Mouse (Mus musculus) cerebellum, adult 8-10 months (tissue): ENCODE measurements around the gene St3gal4.

Experiments
- DNase-seq: peaks from one replicate; pipeline ENCODE4 v3.0.0; 2022

The St3gal4 gene

DNA sequence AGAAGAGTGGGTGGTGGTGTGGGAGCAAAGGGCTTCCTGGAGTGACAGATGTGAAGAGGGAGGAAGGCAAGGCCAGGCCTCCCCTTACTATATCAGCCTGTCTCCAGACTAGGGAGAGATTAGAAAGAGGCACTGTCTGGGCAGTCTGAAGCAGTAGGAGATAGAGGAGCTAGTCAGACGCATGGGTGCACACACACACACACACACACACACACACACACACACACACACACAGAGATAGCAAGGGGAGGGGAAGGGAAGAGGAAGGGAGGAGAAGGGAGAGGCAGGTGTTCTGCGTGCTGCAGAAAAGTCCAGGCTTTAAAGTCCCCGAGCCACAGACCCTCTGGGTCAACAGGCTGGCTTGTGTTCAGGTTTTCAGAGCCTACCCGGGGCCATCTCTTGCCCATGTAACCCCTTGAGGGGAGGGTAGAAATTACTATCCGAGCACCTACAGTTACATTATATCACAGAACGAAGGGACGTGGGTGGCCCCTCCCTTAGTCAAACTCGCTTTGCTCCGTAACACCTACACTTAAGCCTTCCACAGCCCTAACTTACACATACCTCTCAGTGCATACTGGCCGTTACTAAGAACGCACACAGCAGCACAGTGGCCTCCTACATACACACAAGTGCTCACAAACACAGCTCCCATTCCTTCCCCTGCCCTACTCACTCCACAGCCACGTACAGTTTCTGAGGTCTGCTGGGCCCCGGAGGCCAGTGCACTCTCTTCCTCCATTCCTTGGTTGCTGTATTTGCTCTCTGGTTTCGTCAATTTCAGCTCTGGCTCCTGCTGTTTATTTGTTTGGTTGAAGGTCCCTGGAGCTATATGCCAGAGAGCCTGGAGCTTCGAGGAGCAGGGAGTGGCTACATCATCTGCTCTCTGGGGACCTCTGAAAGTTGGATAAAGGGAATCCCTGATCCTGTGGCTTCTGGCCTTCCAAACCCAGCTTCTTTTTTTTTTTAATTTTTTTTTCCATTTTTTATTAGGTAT is 12.9 kb downstream of the St3gal4 start:
- no peak for DNase-seq

GRCm38 (mm10) chr9:35105438-35105837 is 13.6 kb downstream of the St3gal4 start:
- no peak for DNase-seq

GRCm38 (mm10) chr9:35104711-35105110 is 14.4 kb downstream of the St3gal4 start:
- DNase-seq, result no peak

GRCm38 (mm10) chr9:35098762-35099161 is 20.3 kb downstream of the St3gal4 start:
- peak; percentile 0 for DNase-seq

DNA sequence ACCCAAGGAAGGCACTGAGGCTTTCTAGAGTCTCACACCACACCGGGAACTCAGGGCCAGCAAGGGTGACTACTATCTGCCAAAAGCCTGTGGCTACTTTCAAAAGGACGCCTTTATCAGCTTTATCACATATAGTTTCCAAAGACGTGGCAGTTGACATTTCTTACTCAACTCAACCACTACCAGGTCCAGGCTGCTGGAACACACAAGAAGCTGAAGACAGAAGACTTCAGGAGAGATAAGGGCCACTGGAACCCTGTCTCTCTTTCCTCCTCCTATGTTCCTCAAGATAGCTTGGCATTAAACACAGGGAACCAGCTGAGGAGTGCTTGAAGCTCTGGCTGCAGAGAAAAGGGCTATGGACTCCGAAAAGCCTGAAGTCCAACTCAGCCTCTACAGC is 21.2 kb downstream of the St3gal4 start:
- DNase-seq, result peak; percentile 0

DNA sequence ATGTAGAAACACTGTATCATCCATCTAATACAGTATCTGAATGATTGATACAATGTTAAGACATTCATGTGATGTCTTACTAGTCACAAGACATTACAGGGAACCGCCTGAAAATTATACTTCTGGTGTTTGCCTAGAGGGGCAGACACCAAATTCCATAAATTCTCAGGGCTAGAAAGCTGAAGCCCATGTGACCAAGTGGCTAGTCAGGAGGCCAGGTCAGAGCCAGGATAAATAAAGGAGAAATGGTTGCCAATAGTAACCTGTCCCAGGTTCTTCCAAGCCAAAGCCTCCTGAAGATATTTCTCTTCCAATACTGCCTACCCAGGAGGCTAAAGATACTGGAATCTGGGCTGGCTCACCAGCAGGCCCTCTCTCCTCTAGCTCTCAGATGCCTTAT is 23.3 kb downstream of the St3gal4 start:
- DNase-seq, result no peak

- DNase-seq, result no peak
Observed at GRCm38 (mm10) chr9:35093350-35093749, 25.7 kb downstream of the St3gal4 start.

DNA sequence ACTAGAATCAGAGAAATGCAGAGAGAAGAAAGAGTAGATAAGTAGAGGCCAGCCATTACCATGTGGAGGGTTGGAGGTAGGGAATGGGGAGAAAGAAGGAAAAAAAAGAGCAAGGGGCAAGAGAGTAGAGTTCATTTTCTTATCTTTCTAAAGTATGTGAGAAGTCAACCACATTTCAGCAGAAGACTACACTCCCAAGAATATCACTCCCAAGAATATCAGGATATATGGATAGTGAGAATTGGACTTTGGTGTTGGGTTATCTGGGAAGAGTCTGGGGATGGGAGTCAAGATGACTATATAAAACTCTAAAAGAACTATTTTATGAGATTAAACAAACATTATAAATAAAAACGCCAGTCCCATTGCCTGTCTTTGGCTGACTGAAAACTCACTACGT is 26.2 kb downstream of the St3gal4 start:
- no peak for DNase-seq

DNA sequence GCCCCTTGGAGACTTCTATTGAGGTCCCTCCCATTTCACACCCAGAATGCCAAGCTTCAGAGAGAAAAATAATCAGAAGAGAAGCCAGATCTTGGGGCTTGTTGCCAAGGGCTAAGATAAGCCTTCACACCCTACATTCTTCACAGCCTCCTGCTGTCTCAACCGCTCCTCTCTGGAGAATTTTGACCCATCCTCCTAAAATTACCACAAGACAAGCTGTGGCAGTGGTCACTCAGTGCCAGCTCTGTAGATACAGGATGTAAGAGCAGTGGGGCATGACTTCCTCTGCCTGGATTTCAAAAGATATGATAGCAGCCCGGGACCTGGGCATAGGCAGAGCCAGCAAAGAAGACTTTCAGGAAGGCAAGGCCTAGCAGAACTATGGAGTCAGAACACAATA is 57.6 kb downstream of the St3gal4 start:
- DNase-seq, result no peak

DNA sequence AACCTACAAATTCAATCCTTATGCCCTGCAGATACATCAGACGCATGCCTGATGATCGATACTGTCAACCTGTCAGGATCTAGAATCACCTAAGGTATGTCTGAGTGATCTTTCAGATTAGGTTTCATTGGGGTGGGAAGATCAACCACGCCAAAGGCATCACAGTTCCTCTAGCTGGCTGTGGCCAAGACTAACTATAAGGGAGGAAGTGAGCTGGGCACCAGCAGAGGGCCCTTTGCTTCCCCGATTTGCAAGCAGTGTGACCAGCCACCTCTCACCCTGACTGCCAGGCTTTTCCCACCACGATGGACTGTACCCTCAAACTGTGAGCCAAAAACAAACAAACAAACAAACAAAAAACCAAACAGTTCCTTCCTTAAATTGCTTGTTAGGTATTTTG is 59.2 kb downstream of the St3gal4 start:
- no peak for DNase-seq

DNA sequence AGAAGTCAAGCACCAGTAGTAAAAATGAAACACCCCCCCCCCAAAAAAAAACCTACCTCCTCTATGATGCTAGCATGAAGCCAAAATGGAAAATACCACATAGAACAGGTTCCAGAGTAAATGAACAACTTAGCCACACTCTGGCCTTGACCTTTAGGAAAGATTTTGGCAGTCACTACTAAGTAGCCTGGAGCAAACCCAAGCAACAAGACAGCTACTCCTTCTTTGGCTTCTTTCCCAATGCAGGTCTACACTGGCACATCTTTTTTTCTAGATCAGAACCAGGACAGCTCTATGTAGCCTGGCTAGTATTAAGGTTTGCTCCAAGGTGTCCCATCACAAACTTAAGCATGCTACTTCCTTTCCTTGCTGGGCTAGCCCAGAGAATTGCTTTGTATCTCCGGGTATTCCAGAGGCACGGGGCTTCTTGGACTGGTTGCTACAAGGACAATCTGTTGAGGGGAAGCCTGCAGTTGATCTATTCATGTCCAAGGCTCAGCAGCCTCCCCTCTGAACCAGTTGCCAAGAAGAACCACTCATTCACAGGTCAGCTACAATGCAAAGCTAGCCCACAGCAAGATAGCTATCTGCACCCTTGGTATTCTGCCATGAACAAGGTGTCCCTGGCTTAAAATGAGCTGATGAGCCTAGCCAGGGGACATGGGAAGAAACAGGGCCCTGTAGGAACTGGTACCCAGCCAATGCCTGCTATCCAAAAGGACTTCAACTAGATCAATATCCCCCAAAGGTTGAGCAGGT is 60.3 kb downstream of the St3gal4 start:
- DNase-seq, result no peak

GRCm38 (mm10) chr9:35058186-35058585 is 60.9 kb downstream of the St3gal4 start:
- no peak for DNase-seq

DNA sequence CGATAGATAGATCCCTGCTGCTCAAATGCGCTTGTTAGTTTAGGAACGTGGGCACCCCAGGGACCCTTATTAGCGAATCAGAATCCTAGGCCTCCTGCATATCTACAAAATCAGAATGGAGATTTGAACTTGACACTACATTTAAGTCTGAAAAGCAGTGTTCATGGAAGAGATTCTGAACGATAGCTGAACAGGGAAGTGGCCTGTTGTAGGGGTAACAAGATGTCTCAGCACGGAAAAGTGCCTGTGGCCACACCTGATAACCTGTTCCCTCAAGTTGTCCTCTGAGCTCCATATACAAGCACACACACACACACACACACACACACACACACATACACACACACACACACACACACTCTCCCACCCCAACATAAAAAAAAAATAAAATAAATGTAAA is 61.4 kb downstream of the St3gal4 start:
- no peak for DNase-seq

- no peak for DNase-seq
Observed at GRCm38 (mm10) chr9:35056611-35057010, 62.5 kb downstream of the St3gal4 start.

- DNase-seq, result no peak
Observed at GRCm38 (mm10) chr9:35055528-35056330, 63.3 kb downstream of the St3gal4 start.

DNA sequence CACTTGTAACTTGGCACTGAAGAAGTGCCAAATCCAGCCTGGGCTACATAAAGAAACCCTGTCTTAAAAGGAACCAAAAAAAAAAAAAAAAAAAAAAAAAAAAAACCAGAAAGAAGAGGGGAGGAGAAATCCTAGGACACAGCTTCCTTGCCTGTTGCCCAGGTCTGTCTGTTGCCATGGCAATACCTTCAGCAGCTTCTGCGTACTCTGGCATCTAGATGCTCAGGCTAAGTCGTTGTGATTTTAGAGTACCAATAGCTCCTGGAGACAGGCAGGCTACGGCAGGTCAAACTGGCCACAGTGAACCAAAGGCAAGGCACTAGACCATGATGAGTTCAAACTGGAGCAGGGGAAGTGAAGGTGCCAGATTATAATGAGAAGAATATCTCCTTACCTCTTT is 65.4 kb downstream of the St3gal4 start:
- DNase-seq, result peak; percentile 0

DNA sequence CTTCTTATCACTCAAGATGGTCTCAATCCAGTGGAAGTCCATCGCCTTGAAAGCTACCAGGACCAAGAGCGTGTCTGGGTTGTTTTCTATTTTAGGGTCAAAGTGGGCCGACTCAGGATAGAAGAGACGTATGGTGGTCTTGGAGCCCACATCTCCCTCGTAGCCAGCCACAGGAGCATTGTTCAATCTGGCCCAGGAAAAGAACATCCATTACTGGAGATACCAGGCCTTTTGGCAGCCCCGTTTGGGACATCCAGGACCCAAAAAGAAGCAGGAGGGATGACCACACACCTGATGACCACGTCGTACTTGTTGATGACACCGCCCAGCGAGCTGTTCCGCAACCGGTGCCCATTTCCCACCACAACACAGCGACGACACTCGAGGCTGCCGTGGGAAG is 66.0 kb downstream of the St3gal4 start:
- DNase-seq, result peak; percentile 0

GRCm38 (mm10) chr9:35052671-35053070 is 66.4 kb downstream of the St3gal4 start:
- DNase-seq, result no peak

- DNase-seq, result no peak
Observed at GRCm38 (mm10) chr9:35051666-35052065, 67.4 kb downstream of the St3gal4 start.

GRCm38 (mm10) chr9:35050701-35051454 is 68.2 kb downstream of the St3gal4 start:
- DNase-seq, result no peak

- no peak for DNase-seq
Observed at GRCm38 (mm10) chr9:35049891-35050527, 69.1 kb downstream of the St3gal4 start.

DNA sequence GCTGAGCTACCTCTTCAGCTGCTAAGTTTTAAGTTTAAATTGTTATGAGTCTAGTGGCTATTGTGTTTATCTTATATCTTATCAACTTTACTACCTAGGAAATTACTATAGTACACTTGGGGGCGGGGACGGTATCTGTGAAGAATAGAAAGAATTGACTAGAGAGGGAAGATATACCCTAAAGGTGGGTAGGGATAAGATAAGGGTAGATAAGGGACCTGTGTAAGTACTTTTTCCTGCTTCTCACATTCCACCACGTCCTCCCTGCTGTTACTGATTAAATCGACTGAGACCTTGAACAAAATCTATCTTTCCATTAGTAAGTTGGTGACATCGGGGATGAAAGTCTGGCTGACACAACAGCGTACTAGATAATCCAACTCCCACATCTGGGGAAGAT is 70.6 kb downstream of the St3gal4 start:
- DNase-seq, result no peak
